Mouse (Mus musculus): ENCODE data around the gene Mrpl2. TPM values are rescaled to one million over a fixed set of nuclear protein-coding genes. Genes with fewer than 3 reads are reported as not detected.

Mrpl2 gene
- total and polyA plus RNA-seq, 2 experiments, result 58.5 to 95.1 TPM

DNA sequence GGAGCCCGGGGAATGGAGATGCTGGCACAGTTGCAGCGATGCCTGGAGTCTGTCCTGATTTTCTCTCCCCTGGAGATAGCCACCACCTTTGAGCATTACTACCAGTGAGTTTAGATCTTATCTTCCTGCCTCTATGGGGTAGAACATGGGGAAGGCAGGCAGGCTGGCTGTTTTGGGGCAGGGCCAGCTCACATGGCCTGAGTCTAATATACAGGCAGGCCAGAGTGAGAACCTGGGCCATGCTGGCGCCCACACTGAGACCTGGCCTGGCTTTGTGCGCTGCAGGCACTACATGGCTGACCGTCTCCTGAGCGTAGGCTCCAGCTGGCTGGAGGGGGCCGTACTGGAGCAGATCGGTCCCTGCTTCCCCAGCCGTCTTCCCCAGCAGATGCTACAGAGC is 15.3 kb downstream of the Mrpl2 start:
- H3K9ac ChIP-seq (ENCODE audit: low read depth, low read length), result no peak overlapping the region
- no peak overlapping the region for H3K27ac ChIP-seq (replicated peaks; ENCODE audit: insufficient read depth, low read depth, low read length)
- no peak for DNase-seq (ENCODE audit: extremely low read depth, low read depth, low spot score)
- no peak overlapping the region for H3K4me3 ChIP-seq (ENCODE audit: insufficient read depth, low read depth, low read length)
- H3K36me3 ChIP-seq (ENCODE audit: control insufficient read depth, insufficient read depth, low read length), result no peaks in the 10 kb centered on the region; the same call in 1 of the 2 replicates
- 96% methylated on average over 9 of the region's 9 CpGs for WGBS
- no peaks in the 10 kb centered on the region for H3K27me3 ChIP-seq (ENCODE audit: control insufficient read depth, insufficient read depth, low read length)
- no peaks in the 10 kb centered on the region for H3K79me2 ChIP-seq (ENCODE audit: control insufficient read depth, insufficient read depth, low read length)
- H3K4me1 ChIP-seq (ENCODE audit: control insufficient read depth, insufficient read depth, low read length), result no peaks in the 10 kb centered on the region
- no peak for TF ChIP-seq CTCF (IDR thresholded peaks at IDR 0.05; ENCODE audit: low read depth, low read length)
- no peak for TF ChIP-seq POLR2A (IDR thresholded peaks at IDR 0.05; ENCODE audit: extremely low read depth, insufficient read depth, low read length)

DNA sequence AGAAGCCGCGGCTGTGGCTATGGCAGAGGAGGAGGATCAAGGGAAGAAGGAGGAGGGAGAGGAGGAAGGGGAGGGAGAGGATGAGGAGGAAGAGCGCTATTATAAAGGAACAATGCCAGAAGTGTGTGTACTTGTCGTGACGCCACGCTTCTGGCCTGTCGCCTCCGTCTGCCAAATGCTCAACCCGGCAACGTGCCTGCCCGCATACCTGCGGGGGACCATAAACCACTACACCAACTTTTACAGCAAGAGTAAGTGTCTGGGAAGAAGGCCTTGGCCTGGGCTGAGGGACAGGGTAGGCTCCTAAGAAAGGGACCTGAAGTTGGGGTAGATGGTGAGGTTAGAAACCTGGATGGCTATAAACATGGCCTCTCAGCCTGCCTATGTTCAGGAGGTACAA is 16.0 kb downstream of the Mrpl2 start:
- Histone ChIP-seq H3K27ac (replicated peaks; ENCODE audit: insufficient read depth, low read depth, low read length) (no peak overlapping the region), H3K79me2 (ENCODE audit: control insufficient read depth, insufficient read depth, low read length) (no peaks in the 10 kb centered on the region), H3K9ac (ENCODE audit: low read depth, low read length) (no peak overlapping the region), H3K36me3 (ENCODE audit: control insufficient read depth, insufficient read depth, low read length) (no peaks in the 10 kb centered on the region; the same call in 1 of the 2 replicates), H3K4me3 (ENCODE audit: insufficient read depth, low read depth, low read length) (no peak overlapping the region), H3K27me3 (ENCODE audit: control insufficient read depth, insufficient read depth, low read length) (no peaks in the 10 kb centered on the region), H3K4me1 (ENCODE audit: control insufficient read depth, insufficient read depth, low read length) (no peaks in the 10 kb centered on the region)
- TF ChIP-seq CTCF (IDR thresholded peaks at IDR 0.05; ENCODE audit: low read depth, low read length), result no peak
- TF ChIP-seq POLR2A (IDR thresholded peaks at IDR 0.05; ENCODE audit: extremely low read depth, insufficient read depth, low read length), result no peak
- 92% methylated on average over 12 of the region's 12 CpGs for WGBS
- no peak for DNase-seq (ENCODE audit: extremely low read depth, low read depth, low spot score)

DNA sequence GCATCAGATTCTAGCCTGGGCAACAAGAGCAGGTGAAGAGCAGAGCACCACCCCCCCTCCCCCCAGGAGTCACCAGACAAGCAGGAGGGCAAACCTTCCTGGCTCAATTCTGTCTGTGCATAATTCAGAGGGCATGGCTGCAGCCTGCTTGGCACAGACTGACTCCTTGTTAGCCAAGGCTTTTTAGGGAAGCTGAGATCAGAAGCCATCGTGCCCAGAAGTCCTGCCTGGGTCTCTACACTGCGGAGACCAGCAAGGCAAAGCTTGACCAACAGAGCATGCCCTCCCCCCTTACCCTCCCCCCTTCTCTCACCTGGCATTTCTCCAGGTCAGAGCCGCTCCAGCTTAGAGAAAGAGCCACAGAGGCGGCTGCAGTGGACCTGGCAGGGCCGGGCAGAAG is 16.7 kb downstream of the Mrpl2 start:
- Histone ChIP-seq H3K27ac (replicated peaks; ENCODE audit: insufficient read depth, low read depth, low read length) (no peak overlapping the region), H3K79me2 (ENCODE audit: control insufficient read depth, insufficient read depth, low read length) (no peaks in the 10 kb centered on the region), H3K9ac (ENCODE audit: low read depth, low read length) (no peak overlapping the region), H3K36me3 (ENCODE audit: control insufficient read depth, insufficient read depth, low read length) (peaks cover 2% of the 10 kb centered on the region), H3K4me1 (ENCODE audit: control insufficient read depth, insufficient read depth, low read length) (no peaks in the 10 kb centered on the region), H3K4me3 (ENCODE audit: insufficient read depth, low read depth, low read length) (no peak overlapping the region), H3K27me3 (ENCODE audit: control insufficient read depth, insufficient read depth, low read length) (no peaks in the 10 kb centered on the region)
- 80% methylated on average over 5 of the region's 5 CpGs for WGBS
- TF ChIP-seq POLR2A (IDR thresholded peaks at IDR 0.05; ENCODE audit: extremely low read depth, insufficient read depth, low read length), result no peak
- TF ChIP-seq CTCF (IDR thresholded peaks at IDR 0.05; ENCODE audit: low read depth, low read length), result no peak
- DNase-seq (ENCODE audit: extremely low read depth, low read depth, low spot score), result no peak

DNA sequence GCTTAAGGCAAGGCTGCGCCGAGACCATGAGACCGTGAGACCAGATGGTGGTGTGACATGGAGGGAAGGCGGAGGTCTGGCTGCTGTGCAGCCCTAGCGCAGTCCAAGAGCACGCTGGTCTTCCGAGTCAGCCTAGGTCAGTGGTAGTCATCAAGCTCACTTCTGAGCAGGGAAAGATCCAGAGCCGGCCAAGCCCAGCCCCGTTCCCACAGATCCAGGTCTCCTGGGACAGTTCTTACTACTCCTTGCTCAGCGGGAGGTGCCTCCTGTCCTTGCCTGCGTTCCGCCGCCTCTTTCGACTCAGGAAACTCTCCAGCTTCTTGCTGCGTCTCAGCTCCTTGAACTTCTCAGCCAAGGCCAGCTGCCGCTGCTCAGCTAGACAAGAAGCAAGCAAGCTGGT is 21.7 kb downstream of the Mrpl2 start:
- H3K4me1 ChIP-seq (ENCODE audit: control insufficient read depth, insufficient read depth, low read length), result no peaks in the 10 kb centered on the region
- 95% methylated on average over 16 of the region's 16 CpGs for WGBS
- H3K79me2 ChIP-seq (ENCODE audit: control insufficient read depth, insufficient read depth, low read length), result peaks cover 3% of the 10 kb centered on the region; the same call in 1 of the 2 replicates
- no peak overlapping the region for H3K27ac ChIP-seq (replicated peaks; ENCODE audit: insufficient read depth, low read depth, low read length)
- H3K9ac ChIP-seq (ENCODE audit: low read depth, low read length), result no peak overlapping the region
- H3K36me3 ChIP-seq (ENCODE audit: control insufficient read depth, insufficient read depth, low read length), result peaks cover 8% of the 10 kb centered on the region
- TF ChIP-seq POLR2A (IDR thresholded peaks at IDR 0.05; ENCODE audit: extremely low read depth, insufficient read depth, low read length), result no peak
- no peaks in the 10 kb centered on the region for H3K27me3 ChIP-seq (ENCODE audit: control insufficient read depth, insufficient read depth, low read length)
- DNase-seq (ENCODE audit: extremely low read depth, low read depth, low spot score), result no peak
- H3K4me3 ChIP-seq (ENCODE audit: insufficient read depth, low read depth, low read length), result no peak overlapping the region

DNA sequence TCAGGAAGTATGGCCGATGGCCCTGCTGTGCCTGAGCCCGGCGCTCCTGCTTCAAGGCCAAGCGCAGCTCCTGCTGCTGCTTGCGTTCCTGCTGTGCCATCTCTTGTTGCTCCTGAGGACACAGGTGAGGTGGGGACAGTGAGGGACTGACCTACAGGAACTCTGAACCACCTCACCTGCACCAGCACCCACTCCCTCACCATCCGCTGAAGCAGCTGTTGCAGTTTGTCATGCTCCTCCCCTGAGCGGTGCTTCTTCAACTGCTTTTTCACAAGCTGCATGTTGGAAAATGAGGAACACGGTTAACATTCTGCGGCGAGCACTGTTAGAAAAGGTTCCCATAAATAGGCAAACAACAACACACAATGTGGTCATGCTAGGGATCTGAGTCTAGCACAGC is 23.9 kb downstream of the Mrpl2 start:
- H3K36me3 ChIP-seq (ENCODE audit: control insufficient read depth, insufficient read depth, low read length), result peaks cover 8% of the 10 kb centered on the region

DNA sequence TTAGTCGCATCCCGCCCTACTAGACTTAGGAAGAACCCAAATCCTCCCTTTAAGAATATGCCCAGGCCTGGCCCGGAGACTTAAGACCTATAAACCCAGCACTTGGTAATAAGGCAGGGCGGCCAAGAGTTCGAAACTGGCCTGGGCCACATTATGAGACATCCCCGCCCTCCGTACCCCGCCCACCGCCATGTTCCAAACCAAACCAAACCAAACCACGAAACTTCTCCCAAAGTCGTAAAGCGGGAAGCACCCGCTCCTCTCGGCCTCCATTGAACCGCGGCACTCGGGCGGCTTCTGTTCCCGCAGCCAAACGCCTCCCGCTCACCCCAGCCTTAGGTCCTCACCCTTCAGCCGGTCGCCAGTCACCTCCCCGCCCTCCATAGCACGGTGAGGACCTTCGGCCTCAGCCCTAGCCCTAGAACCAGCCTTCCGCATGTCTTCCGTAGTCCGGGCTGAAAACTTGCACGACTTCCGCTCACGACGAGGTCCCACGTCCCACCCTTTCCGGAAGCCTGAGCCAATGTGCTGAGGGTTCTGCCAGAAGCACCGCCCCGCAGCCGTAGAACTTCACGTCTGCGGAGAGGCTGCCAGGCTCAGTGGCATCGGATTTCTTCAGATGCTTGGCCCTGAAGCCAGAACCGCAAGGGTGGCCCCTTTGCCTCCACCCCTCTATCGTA is 28.0 kb downstream of the Mrpl2 start, which contains the start of gene Rrp36:
Gene Rrp36, minus strand, starts transcription at position 503 of the 680 bp plus-strand sequence.
- Histone ChIP-seq H3K27ac (replicated peaks; ENCODE audit: insufficient read depth, low read depth, low read length) (peak within 1 kb of the TSS; percentile 87), H3K4me3 (ENCODE audit: insufficient read depth, low read depth, low read length) (peak within 1 kb of the TSS; percentile 70), H3K4me1 (ENCODE audit: control insufficient read depth, insufficient read depth, low read length) (peaks cover 11% of the 10 kb centered on the region), H3K27me3 (ENCODE audit: control insufficient read depth, insufficient read depth, low read length) (no peaks in the 10 kb centered on the region), H3K36me3 (ENCODE audit: control insufficient read depth, insufficient read depth, low read length) (peaks cover 13% of the 10 kb centered on the region), H3K9ac (ENCODE audit: low read depth, low read length) (peak within 1 kb of the TSS; percentile 76), H3K79me2 (ENCODE audit: control insufficient read depth, insufficient read depth, low read length) (peaks cover 7% of the 10 kb centered on the region; the same call in 1 of the 2 replicates)
- DNase-seq (ENCODE audit: extremely low read depth, low read depth, low spot score), result peak; percentile 94
- under 1% methylated on average over 43 of the region's 43 CpGs for WGBS
- TF ChIP-seq POLR2A (IDR thresholded peaks at IDR 0.05; ENCODE audit: extremely low read depth, insufficient read depth, low read length) (peak; percentile 83), CTCF (IDR thresholded peaks at IDR 0.05; ENCODE audit: low read depth, low read length) (no peak)

More for the DNA sequence above, 23.9 kb downstream of the Mrpl2 start:
- 99% methylated on average over 10 of the region's 10 CpGs for WGBS
- H3K9ac ChIP-seq (ENCODE audit: low read depth, low read length), result no peak overlapping the region
- H3K79me2 ChIP-seq (ENCODE audit: control insufficient read depth, insufficient read depth, low read length), result peaks cover 7% of the 10 kb centered on the region; the same call in 1 of the 2 replicates
- DNase-seq (ENCODE audit: extremely low read depth, low read depth, low spot score), result no peak
- no peak overlapping the region for H3K27ac ChIP-seq (replicated peaks; ENCODE audit: insufficient read depth, low read depth, low read length)
- TF ChIP-seq CTCF (IDR thresholded peaks at IDR 0.05; ENCODE audit: low read depth, low read length) (no peak), POLR2A (IDR thresholded peaks at IDR 0.05; ENCODE audit: extremely low read depth, insufficient read depth, low read length) (no peak)
- H3K27me3 ChIP-seq (ENCODE audit: control insufficient read depth, insufficient read depth, low read length), result no peaks in the 10 kb centered on the region
- H3K4me3 ChIP-seq (ENCODE audit: insufficient read depth, low read depth, low read length), result no peak overlapping the region
- H3K4me1 ChIP-seq (ENCODE audit: control insufficient read depth, insufficient read depth, low read length), result peaks cover 6% of the 10 kb centered on the region

Measured in liver, adult 2 months (tissue).